Mouse (Mus musculus) intestine, embryonic 16.5 days (tissue): Measurements from ENCODE around the gene Msrb2. TPM values are rescaled to one million over a fixed set of nuclear protein-coding genes. Genes with fewer than 3 reads are reported as not detected.

Experiments
- ATAC-seq: fragments of 200-750 bp; cut with Nextera tagmentation; 2 replicates; pipeline ENCODE4 v1.8.0; 2017; ENCODE audit warnings: moderate TSS enrichment, moderate library complexity
- H3K27ac ChIP-seq: fragments of 300-500 bp; sonication (generic); 2 replicates; pipeline ENCODE4 v1.5.1; 2014; ENCODE audit warnings: mild to moderate bottlenecking, low read length
- H3K27me3 ChIP-seq: fragments of 300-500 bp; sonication (generic); replicated peaks from 2 replicates; pipeline ENCODE4 v1.6.1; 2014; ENCODE audit warnings: low read length, control low read depth, mixed read lengths; ENCODE audit not compliant: control insufficient read depth, insufficient read depth
- H3K36me3 ChIP-seq: fragments of 300-500 bp; sonication (generic); 2 replicates; pipeline ENCODE4 v1.6.1; 2014; ENCODE audit warnings: low read length, control low read depth; ENCODE audit not compliant: control insufficient read depth, insufficient read depth
- H3K4me1 ChIP-seq: fragments of 300-500 bp; sonication (generic); 2 replicates; pipeline ENCODE4 v1.6.1; 2014; ENCODE audit warnings: low read length, control low read depth, mixed read lengths; ENCODE audit not compliant: control insufficient read depth, insufficient read depth
- H3K4me2 ChIP-seq: fragments of 300-500 bp; sonication (generic); 2 replicates; pipeline ENCODE4 v1.6.1; 2014; ENCODE audit warnings: low read depth, low read length, control low read depth
- H3K4me3 ChIP-seq: fragments of 300-500 bp; sonication (generic); 2 replicates; pipeline ENCODE4 v1.5.1; 2014; ENCODE audit warnings: mild to moderate bottlenecking, low read length
- H3K9ac ChIP-seq: fragments of 300-500 bp; sonication (generic); 2 replicates; pipeline ENCODE4 v1.6.1; 2014; ENCODE audit warnings: low read depth, low read length
- H3K9me3 ChIP-seq: fragments of 300-500 bp; sonication (generic); 2 replicates; pipeline ENCODE4 v1.6.1; 2016; ENCODE audit warnings: low read length, control low read depth; ENCODE audit not compliant: control insufficient read depth
- WGBS: fragments of 180-500 bp; shearing (Covaris S2); extraction: QIAGEN DNeasy Blood & Tissue Kit; methylation state at CpG from one replicate; pipeline ENCODE4 v1.1.7; 2014; 5-methylcytosine and 5-hydroxymethylcytosine counted together
- polyA plus RNA-seq: library from polyadenylated mRNA; unstranded; fragments of >200 nt; fragmentation: Nextera tagmentation; extraction: Ambion mirVana; gene quantifications from 2 replicates; pipeline ENCODE4 v1.2.1, GENCODE M21; 2015

Gene Msrb2
- polyA plus RNA-seq = 21.4 and 22.1 TPM in 2 replicates

DNA sequence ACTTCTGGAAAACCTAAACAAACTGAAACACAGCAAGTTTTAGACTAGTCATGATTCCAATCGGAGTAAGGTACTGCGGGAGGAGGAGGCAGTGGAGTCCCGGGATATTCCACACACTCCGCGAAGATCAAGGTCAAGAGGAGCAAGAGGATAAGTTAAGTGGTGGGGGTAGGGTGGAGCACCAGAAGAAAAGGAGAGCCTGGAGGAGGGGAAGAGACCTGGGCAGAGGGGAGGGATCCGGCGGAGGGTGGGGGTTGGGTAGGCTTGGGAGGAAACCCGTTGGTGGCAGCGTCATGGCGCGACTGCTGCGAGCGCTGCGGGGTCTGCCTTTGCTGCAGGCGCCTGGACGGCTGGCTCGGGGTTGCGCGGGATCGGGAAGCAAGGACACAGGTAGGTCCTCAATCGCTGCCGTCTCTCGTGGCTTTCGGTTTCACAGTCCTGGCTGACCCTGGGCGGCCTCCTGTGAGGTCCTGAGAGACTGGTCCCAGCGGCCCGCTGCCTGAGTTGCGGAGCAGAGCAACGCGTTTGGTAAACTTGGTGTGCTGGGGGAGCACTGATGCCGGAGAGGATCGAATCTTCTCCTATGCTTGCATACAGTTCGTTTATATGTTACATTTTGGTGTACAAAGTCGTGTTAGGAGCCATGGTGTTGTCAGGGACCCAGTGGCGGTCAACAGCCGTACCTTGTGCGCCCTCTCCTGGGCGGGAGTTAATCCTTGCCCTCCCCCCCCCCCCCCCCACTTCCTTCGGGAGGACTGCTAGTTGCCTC lies at the start of gene Msrb2:
TSS of gene Msrb2 (plus strand) at position 51 of the 769 bp plus-strand sequence.
- ATAC-seq = peak; percentile 92
- whole genome bisulfite sequencing = under 1% methylated on average over 39 of the region's 39 CpGs
- Histone ChIP-seq H3K27ac (peak within 1 kb of the TSS; percentile 83), H3K9me3 (no peaks in the 10 kb centered on the region), H3K27me3 (no peaks in the 10 kb centered on the region), H3K36me3 (no peaks in the 10 kb centered on the region), H3K4me1 (no peaks in the 10 kb centered on the region), H3K4me3 (peak within 1 kb of the TSS; percentile 82), H3K9ac (peak within 1 kb of the TSS; percentile 78), H3K4me2 (peak within 1 kb of the TSS; percentile 76)

DNA sequence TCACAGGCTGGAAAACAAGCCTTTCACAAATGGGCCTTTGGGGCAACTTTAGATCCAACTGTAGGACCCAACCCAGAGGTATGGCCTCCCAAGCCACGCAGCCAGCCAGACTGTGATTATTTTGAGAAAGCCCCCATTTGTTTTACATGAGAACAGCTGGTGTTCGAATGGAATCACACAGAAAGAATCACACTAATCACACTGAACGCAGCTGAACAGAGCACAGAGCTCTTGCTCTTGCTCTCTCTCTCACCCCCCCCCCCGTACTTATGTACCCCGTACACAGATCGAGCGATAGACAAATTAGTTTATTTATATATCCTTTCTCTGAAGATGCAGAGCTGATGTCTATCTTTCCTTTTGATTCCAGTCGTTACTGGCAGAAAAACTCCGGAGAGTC lies 48.8 kb upstream of the Msrb2 start:
- no peaks in the 10 kb centered on the region for H3K4me1 ChIP-seq
- H3K9ac ChIP-seq = no peak overlapping the region
- no peaks in the 10 kb centered on the region for H3K9me3 ChIP-seq
- no peak overlapping the region for H3K4me2 ChIP-seq
- no peak overlapping the region for H3K4me3 ChIP-seq
- H3K36me3 ChIP-seq = no peaks in the 10 kb centered on the region
- no peaks in the 10 kb centered on the region for H3K27me3 ChIP-seq
- H3K27ac ChIP-seq = no peak overlapping the region
- no peak for ATAC-seq
- WGBS = 70% methylated on average over 9 of the region's 9 CpGs

- Histone ChIP-seq H3K27me3 (no peaks in the 10 kb centered on the region), H3K4me3 (no peak overlapping the region), H3K9ac (no peak overlapping the region), H3K4me1 (no peaks in the 10 kb centered on the region), H3K27ac (no peak overlapping the region), H3K4me2 (no peak overlapping the region), H3K9me3 (no peaks in the 10 kb centered on the region), H3K36me3 (no peaks in the 10 kb centered on the region)
- WGBS = 65% methylated on average over 1 of the region's 1 CpGs
- ATAC-seq = peak; percentile 65; the same call in 1 of the 2 replicates
Observed at GRCm38 (mm10) chr2:19326376-19326775, 44.9 kb upstream of the Msrb2 start.

- no peak overlapping the region for H3K27ac ChIP-seq
- WGBS = 72% methylated on average over 4 of the region's 4 CpGs
- no peaks in the 10 kb centered on the region for H3K4me1 ChIP-seq
- H3K9ac ChIP-seq = no peak overlapping the region
- no peaks in the 10 kb centered on the region for H3K27me3 ChIP-seq
- H3K36me3 ChIP-seq = no peaks in the 10 kb centered on the region
- H3K4me2 ChIP-seq = no peak overlapping the region
- H3K9me3 ChIP-seq = no peaks in the 10 kb centered on the region
- no peak overlapping the region for H3K4me3 ChIP-seq
- ATAC-seq = no peak
Observed at GRCm38 (mm10) chr2:19327811-19328210, 43.4 kb upstream of the Msrb2 start.

DNA sequence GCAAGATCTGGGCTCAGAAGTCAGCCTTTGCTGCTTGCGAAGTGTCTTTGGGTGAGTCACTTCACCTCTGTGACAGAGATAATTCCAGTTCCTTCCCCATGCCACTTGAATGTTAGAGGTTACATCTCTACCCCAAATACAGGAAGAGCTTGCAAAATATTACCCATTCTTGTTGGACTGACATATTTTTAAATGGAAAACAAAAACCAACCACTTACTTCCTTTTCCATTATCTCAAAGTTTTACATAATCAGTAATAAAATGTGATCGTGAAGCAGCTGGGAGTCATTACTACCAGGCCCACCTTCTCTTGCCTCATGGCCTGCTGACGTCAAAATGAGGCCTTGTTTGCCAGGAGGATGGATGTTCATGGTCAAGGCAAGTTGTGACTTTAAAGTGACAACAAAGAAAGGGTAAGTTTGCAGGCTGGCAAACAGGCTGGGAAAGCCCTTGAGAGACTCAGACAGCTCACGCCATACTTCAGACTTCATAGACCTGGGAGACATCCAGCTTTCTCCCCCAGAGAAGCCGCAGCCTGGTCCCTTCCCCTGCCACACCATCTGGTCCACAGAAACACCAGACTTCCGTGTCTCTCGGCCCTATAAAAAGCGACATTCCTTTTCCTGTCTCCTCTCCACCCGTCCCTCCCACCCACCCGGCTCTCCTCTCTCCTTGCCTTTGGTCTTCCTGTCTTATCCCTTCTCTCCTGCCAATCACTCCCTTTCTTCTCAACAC lies 27.2 kb upstream of the Msrb2 start:
- H3K4me3 ChIP-seq = 0 out of 2 replicates have a peak overlapping the region, but pooled peaks have one; percentile 14

DNA sequence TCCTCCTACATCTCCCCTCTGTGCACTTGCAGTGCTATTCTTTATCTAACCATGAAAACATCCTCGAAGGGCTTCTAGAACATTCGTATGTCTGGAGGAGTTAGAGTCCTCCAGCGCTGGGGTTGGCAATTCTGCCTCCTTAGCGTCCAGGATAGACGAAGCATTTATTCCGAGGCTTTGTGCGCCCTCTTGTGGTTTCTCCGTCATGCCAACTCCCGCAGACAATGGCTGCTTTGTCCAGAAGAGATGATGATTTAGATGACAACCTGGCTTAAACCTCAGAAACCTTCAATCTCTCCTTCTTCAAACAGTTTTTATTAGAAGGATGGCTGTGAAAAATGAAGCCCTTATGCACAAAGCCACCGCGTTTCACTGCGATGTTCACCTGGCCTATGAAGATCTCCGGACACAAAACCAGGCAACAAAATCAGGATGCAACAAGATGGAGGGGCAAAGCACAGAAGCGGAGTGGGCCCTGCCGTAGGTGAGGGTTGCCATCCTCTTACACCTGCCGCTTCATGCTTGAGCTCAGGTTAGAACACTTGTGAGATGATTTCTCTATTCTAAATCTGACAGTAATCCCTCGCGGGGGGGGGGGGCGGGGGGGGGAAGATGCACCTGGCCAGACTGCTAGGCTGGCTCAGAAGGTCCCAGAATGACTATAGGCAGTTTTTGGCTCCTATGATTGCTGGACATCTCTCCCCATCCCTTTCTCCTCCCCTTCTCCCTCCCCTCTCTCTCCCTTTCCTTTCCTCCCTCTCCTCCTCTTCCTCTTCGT lies 26.4 kb upstream of the Msrb2 start:
- Histone ChIP-seq H3K36me3 (no peaks in the 10 kb centered on the region), H3K4me3 (0 out of 2 replicates have a peak overlapping the region, but pooled peaks have one; percentile 14)

More for the DNA sequence above, 27.2 kb upstream of the Msrb2 start:
- Histone ChIP-seq H3K9me3 (no peaks in the 10 kb centered on the region), H3K9ac (no peak overlapping the region), H3K36me3 (no peaks in the 10 kb centered on the region), H3K4me1 (peaks cover 4% of the 10 kb centered on the region; the same call in 1 of the 2 replicates), H3K27ac (0 out of 2 replicates have a peak overlapping the region, but pooled peaks have one; percentile 14), H3K4me2 (peak overlapping the region; percentile 39), H3K27me3 (no peaks in the 10 kb centered on the region)
- WGBS = 35% methylated on average over 10 of the region's 10 CpGs
- ATAC-seq = peak; percentile 60

DNA sequence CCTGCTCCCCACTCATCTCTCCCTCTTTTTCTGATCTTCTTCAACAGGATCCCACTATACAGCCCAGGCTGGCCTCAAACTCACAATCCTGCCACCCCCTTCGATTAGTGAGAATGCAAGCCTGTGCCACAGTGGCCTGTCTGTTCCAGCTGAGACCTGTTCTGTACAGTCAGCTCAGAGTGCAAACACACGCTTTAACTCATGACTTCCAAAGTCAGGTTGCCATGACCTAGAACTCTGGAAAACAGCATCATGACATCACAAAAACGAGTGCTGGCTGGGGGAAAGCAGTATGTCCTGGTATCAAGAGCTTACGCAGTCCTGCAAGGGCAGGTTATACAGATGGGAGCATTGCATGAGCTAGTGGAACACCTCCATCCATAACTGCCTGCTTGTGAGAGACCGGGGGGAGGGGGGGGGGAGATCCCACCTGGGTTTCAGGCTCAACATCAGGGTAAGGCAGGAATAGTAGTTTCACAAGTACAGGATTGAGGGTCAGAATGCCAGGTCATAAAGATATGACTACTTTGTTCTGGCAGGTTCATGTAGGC lies 25.8 kb upstream of the Msrb2 start:
- H3K9ac ChIP-seq = no peak overlapping the region
- H3K27me3 ChIP-seq = no peaks in the 10 kb centered on the region
- H3K27ac ChIP-seq = no peak overlapping the region
- H3K36me3 ChIP-seq = no peaks in the 10 kb centered on the region
- H3K4me2 ChIP-seq = no peak overlapping the region
- no peak overlapping the region for H3K4me3 ChIP-seq
- ATAC-seq = no peak
- peaks cover 4% of the 10 kb centered on the region; the same call in 1 of the 2 replicates for H3K4me1 ChIP-seq
- WGBS = 76% methylated on average over 5 of the region's 5 CpGs
- H3K9me3 ChIP-seq = no peaks in the 10 kb centered on the region

More for the DNA sequence above, 26.4 kb upstream of the Msrb2 start:
- peak overlapping the region; percentile 39 for H3K4me2 ChIP-seq
- H3K9me3 ChIP-seq = no peaks in the 10 kb centered on the region
- H3K9ac ChIP-seq = no peak overlapping the region
- H3K27ac ChIP-seq = no peak overlapping the region
- H3K4me1 ChIP-seq = peaks cover 4% of the 10 kb centered on the region; the same call in 1 of the 2 replicates
- WGBS = 20% methylated on average over 17 of the region's 20 CpGs
- H3K27me3 ChIP-seq = no peaks in the 10 kb centered on the region
- ATAC-seq = peak; percentile 86

DNA sequence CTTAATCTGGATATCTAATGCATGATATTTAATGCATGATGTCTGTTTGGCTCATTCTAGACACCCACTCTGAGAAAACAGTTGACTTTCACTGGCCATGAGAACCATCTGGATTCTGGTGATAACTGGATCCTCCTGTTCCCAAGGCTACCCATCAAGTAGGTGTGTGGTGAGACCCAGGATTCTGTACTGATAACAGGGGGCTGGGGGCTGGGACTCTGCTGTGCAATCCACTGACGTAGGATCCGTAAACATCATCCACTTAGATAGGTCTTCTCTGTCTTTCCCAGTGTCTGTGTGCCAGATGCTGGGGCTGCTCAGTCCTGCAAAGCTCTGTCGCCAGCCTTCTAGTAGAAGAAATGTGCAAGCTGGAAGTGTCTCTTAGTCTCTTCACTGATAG lies 22.8 kb upstream of the Msrb2 start:
- WGBS = 55% methylated on average over 3 of the region's 3 CpGs
- Histone ChIP-seq H3K9me3 (no peaks in the 10 kb centered on the region), H3K27ac (no peak overlapping the region)

More for the DNA sequence above, 22.8 kb upstream of the Msrb2 start:
- ATAC-seq = no peak
- H3K4me2 ChIP-seq = no peak overlapping the region
- no peaks in the 10 kb centered on the region for H3K27me3 ChIP-seq
- no peaks in the 10 kb centered on the region for H3K36me3 ChIP-seq
- H3K4me1 ChIP-seq = peaks cover 4% of the 10 kb centered on the region; the same call in 1 of the 2 replicates
- no peak overlapping the region for H3K4me3 ChIP-seq
- H3K9ac ChIP-seq = no peak overlapping the region
